Mouse (Mus musculus) limb, embryonic 11.5 days (tissue): ENCODE results near the gene Gm32742. TPM values are rescaled to one million over a fixed set of nuclear protein-coding genes. Genes with fewer than 3 reads are reported as not detected.
A peak's percentile ranks its signal among the peaks of the same experiment; 100 is the strongest.

ENCODE experiments used
- ATAC-seq: fragments of 200-750 bp; cut with Nextera tagmentation; 2 replicates; pipeline ENCODE4 v1.8.0; 2017; ENCODE audit warnings: low read depth; ENCODE audit not compliant: insufficient number of reproducible peaks, low FRiP score, low TSS enrichment
- DNase-seq: peaks from one replicate; pipeline ENCODE4 v3.0.0-alpha.2; 2015; ENCODE audit warnings: low spot score
- H3K27ac ChIP-seq: fragments of 300-500 bp; sonication (generic); replicated peaks from 2 replicates; pipeline ENCODE4 v1.5.1; 2014; ENCODE audit warnings: low read depth, mild to moderate bottlenecking, low read length
- H3K27me3 ChIP-seq: fragments of 300-500 bp; sonication (generic); 2 replicates; pipeline ENCODE4 v1.6.1; 2014; ENCODE audit warnings: mild to moderate bottlenecking, low read length, mixed read lengths; ENCODE audit not compliant: control insufficient read depth, insufficient read depth
- H3K36me3 ChIP-seq: fragments of 300-500 bp; sonication (generic); 2 replicates; pipeline ENCODE4 v1.6.1; 2014; ENCODE audit warnings: mild to moderate bottlenecking, low read length, moderate library complexity, mixed read lengths; ENCODE audit not compliant: control insufficient read depth, insufficient read depth
- H3K4me1 ChIP-seq: fragments of 300-500 bp; sonication (generic); 2 replicates; pipeline ENCODE4 v1.6.1; 2014; ENCODE audit warnings: low read length, mixed read lengths; ENCODE audit not compliant: control insufficient read depth, insufficient read depth
- H3K4me2 ChIP-seq: fragments of 300-500 bp; sonication (generic); 2 replicates; pipeline ENCODE4 v1.6.1; 2014; ENCODE audit warnings: low read depth, mild to moderate bottlenecking, moderate library complexity; ENCODE audit not compliant: severe bottlenecking
- H3K4me3 ChIP-seq: fragments of 300-500 bp; sonication (generic); 2 replicates; pipeline ENCODE4 v1.5.1; 2014; ENCODE audit warnings: low read depth, low read length
- H3K9ac ChIP-seq: fragments of 300-500 bp; sonication (generic); 2 replicates; pipeline ENCODE4 v1.6.1; 2014; ENCODE audit warnings: mild to moderate bottlenecking, low read length
- H3K9me3 ChIP-seq: fragments of 300-500 bp; sonication (generic); 2 replicates; pipeline ENCODE4 v1.6.1; 2016; ENCODE audit warnings: low read length; ENCODE audit not compliant: control insufficient read depth
- WGBS: fragments of 180-500 bp; shearing (Covaris S2); extraction: QIAGEN DNeasy Blood & Tissue Kit; methylation state at CpG from one replicate; pipeline ENCODE4 v1.1.7; 2014; 5-methylcytosine and 5-hydroxymethylcytosine counted together
- polyA plus RNA-seq: library from polyadenylated mRNA; unstranded; fragments of >200 nt; fragmentation: Nextera tagmentation; extraction: Ambion mirVana; gene quantifications from 2 replicates; pipeline ENCODE4 v1.2.1, GENCODE M21; 2014

Gm32742 gene
- polyA plus RNA-seq, 1 experiment from 2014 or later: 0.01 TPM

DNA sequence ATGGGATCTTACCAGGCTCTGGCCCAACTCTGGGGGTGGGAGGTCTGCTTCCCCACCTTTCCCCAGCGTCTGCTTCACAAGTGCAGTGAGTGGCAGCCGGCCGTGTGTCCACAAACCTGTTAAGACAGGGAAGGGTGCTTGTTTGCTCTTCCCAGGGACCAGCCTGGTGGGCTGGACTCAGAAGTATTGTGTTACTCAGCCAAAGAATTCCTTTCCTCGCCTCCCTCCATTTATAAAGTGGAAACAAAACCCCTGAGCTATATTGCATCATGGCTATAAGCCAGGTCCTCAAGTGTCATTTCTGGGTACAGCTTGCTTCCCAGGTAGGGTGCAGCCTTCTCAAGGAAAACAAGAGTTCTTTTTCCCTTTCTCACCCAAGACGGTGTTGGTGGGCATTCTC lies 3.4 kb upstream of the Gm32742 start:
- H3K27me3 ChIP-seq: no peaks in the 10 kb centered on the region
- no peak overlapping the region for H3K4me2 ChIP-seq
- H3K9ac ChIP-seq: no peak overlapping the region
- ATAC-seq (no peak), DNase-seq (no peak)
- H3K27ac ChIP-seq: no peak overlapping the region
- WGBS: 78% methylated on average over 5 of the region's 5 CpGs
- H3K9me3 ChIP-seq: no peaks in the 10 kb centered on the region
- H3K4me3 ChIP-seq: no peak overlapping the region
- no peaks in the 10 kb centered on the region for H3K36me3 ChIP-seq
- H3K4me1 ChIP-seq: no peaks in the 10 kb centered on the region

DNA sequence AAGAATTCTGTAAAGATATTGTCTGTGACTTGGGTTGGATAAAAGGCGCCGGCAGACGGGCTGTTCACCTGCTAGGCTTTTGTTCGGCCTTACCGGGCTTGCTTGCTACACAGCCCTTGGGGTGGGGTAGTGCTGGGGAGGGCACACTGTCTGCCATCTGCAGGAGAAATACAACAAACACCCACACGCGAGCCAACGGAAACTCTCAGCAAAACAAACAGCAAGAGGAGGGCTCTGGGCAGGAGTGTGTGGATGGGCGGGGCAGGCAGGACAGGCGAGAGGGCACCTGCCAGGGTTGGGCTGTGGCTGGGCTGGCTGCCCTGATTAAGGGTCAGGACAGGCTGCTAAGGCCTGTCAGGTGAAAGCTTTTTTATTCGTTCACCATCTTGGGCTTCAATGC lies 2.6 kb upstream of the Gm32742 start:
- Histone ChIP-seq H3K27me3 (no peaks in the 10 kb centered on the region), H3K27ac (no peak overlapping the region), H3K36me3 (no peaks in the 10 kb centered on the region), H3K4me2 (no peak overlapping the region), H3K9ac (no peak overlapping the region), H3K4me1 (no peaks in the 10 kb centered on the region), H3K4me3 (no peak overlapping the region), H3K9me3 (no peaks in the 10 kb centered on the region)
- ATAC-seq (no peak), DNase-seq (no peak)
- 70% methylated on average over 11 of the region's 11 CpGs for WGBS

DNA sequence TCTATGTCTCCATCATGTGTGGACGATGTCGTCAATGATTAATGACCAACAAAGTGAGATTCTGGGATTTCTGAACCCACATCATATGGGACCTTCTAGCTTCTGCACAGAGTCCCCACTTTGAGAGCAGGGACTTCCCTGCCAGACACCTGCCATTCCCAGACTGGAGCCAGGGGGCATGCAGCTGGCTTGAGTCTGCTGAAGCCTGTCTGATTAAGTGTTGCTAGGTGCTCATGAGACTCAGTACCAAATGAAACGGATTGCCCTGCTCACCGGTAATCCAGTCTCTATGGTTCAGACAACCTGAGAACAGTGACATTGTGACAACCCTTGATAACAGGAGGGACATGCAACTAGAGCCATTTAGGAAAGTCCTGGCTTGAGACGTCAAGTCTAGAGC lies 1.3 kb downstream of the Gm32742 start:
- H3K9ac ChIP-seq: no peak overlapping the region
- no peak for ATAC-seq
- H3K9me3 ChIP-seq: no peaks in the 10 kb centered on the region

DNA sequence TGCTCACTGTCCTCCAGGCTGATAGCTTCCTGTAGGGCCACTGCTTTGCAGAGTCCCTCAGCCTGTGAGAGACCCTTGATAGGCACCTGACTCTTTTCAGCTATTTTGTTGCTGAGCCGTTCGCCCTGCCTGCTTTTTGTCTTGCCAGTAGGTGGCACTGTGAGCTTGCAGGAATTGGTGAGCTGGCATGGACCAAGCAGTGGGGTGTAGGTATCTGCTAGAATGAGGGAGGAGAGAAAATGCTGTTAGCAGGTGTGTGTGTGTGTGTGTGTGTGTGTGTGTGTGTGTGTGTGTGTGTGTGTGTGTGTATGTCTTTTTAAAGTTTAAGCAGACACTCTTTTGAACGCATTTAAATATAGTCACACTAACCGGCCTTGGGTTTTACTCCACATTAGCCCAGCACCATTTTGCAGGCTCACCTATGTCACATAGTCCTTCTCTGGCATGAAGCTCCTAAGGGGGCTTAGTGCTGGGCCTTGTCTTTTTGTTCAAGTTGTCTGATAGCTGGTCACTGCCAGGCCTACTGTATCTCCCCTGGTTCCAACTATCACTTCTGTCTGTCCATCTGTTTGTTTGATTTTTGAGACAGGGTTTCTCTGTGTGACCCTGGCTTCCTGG lies 3.4 kb downstream of the Gm32742 start:
- no peak overlapping the region for H3K27ac ChIP-seq
- no peaks in the 10 kb centered on the region for H3K27me3 ChIP-seq
- no peak overlapping the region for H3K9ac ChIP-seq
- no peaks in the 10 kb centered on the region for H3K36me3 ChIP-seq
- 31% methylated on average over 4 of the region's 4 CpGs for WGBS
- H3K4me1 ChIP-seq: no peaks in the 10 kb centered on the region
- ATAC-seq (0 out of 2 replicates have a peak, but pooled peaks have one; percentile 54), DNase-seq (peak; percentile 85)
- H3K9me3 ChIP-seq: no peaks in the 10 kb centered on the region
- H3K4me2 ChIP-seq: no peak overlapping the region
- no peak overlapping the region for H3K4me3 ChIP-seq

More for the DNA sequence above, 1.3 kb downstream of the Gm32742 start:
- DNase-seq: no peak
- 85% methylated on average over 5 of the region's 5 CpGs for WGBS
- no peaks in the 10 kb centered on the region for H3K4me1 ChIP-seq
- no peak overlapping the region for H3K4me3 ChIP-seq
- H3K36me3 ChIP-seq: no peaks in the 10 kb centered on the region
- no peak overlapping the region for H3K4me2 ChIP-seq
- no peak overlapping the region for H3K27ac ChIP-seq
- no peaks in the 10 kb centered on the region for H3K27me3 ChIP-seq

DNA sequence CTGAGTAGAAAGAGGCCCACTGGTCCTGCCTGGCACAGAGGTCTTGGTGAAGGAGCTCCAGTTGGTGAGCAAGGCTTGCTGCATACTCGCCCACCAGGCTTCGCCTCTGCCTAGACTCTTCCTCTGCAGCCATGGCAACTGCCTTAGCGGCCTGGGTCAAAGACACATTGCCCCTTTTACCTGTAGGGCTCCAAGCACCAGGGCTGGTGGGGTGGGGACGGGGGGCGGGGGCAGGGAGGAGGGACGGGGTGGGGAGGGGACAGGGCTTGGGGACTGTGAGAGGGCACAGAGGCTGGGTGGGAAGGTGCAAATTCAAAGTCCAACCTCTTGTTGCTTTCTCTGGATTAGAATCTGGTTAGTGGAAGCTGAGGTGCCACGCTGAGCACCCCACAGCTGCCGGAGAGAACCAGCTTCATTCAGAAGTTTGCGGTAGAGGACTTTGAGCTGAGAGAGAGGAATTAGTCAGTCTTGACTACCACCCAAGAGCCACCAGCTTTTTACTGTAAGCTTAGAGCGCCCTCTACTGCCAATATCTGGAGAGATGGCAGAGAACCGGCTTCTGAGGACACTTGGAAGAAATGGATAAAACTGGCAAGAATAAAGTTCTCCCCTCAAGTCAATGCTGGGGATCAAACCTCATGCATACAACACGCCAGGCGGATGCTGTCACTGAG lies 13.1 kb downstream of the Gm32742 start:
- Histone ChIP-seq H3K27me3 (no peaks in the 10 kb centered on the region), H3K4me2 (peak overlapping the region; percentile 24; the same call in 1 of the 2 replicates)

DNA sequence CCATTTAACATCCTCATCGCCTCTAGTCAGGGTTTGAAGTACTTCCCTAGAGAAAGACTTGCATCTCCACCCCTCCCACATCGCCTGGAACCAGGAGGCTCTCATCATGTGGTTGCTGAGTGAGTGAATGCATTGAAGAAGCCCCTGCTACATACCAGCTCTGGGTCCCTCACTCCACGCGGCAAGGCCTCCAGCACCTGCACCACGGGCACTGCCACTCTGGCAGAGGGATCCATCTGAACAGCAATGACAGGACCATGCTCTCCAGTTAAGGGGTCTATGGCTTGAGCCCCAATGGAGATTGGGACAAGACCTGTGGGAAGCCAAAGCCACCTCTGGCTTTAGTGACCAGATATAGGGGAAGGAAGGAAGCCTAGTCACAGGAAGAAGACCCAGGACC lies 18.0 kb downstream of the Gm32742 start:
- H3K4me2 ChIP-seq: no peak overlapping the region
- no peak overlapping the region for H3K4me3 ChIP-seq
- no peaks in the 10 kb centered on the region for H3K36me3 ChIP-seq
- H3K4me1 ChIP-seq: peaks cover 4% of the 10 kb centered on the region; the same call in 1 of the 2 replicates
- DNase-seq: no peak
- WGBS: 81% methylated on average over 5 of the region's 5 CpGs
- H3K9me3 ChIP-seq: no peaks in the 10 kb centered on the region
- no peak overlapping the region for H3K9ac ChIP-seq
- no peak for ATAC-seq
- no peaks in the 10 kb centered on the region for H3K27me3 ChIP-seq
- no peak overlapping the region for H3K27ac ChIP-seq

More for the DNA sequence above, 13.1 kb downstream of the Gm32742 start:
- peaks cover under 1% of the 10 kb centered on the region; the same call in 1 of the 2 replicates for H3K4me1 ChIP-seq
- no peaks in the 10 kb centered on the region for H3K9me3 ChIP-seq
- no peak overlapping the region for H3K9ac ChIP-seq
- 16% methylated on average over 12 of the region's 13 CpGs for WGBS
- H3K4me3 ChIP-seq: no peak overlapping the region
- DNase-seq: peak; percentile 86
- no peaks in the 10 kb centered on the region for H3K36me3 ChIP-seq
- no peak for ATAC-seq
- H3K27ac ChIP-seq: no peak overlapping the region

DNA sequence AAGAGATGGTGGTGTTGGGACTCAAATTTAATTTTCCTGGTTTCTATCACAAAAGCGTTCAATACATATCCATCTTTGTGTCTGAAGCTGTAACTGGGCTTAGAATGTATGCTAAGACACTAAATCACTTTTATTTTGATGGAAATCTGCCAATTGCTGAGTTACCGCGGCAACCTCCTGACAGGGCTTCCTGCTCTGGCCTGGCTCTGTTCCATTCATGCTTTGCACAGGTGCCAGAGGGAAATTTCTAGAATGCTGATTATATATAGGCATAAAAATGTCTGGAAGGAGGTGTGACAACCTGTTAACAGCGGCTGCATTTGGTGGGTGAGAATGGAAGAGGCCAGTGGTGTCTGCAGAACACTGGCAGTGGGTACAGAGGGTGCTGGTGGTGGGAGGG lies 18.8 kb downstream of the Gm32742 start:
- H3K4me3 ChIP-seq: no peak overlapping the region
- H3K9me3 ChIP-seq: no peaks in the 10 kb centered on the region
- H3K9ac ChIP-seq: no peak overlapping the region
- DNase-seq: no peak
- 84% methylated on average over 4 of the region's 4 CpGs for WGBS
- H3K27me3 ChIP-seq: no peaks in the 10 kb centered on the region
- H3K27ac ChIP-seq: no peak overlapping the region
- H3K4me2 ChIP-seq: no peak overlapping the region
- peaks cover 4% of the 10 kb centered on the region; the same call in 1 of the 2 replicates for H3K4me1 ChIP-seq
- no peaks in the 10 kb centered on the region for H3K36me3 ChIP-seq
- ATAC-seq: no peak

DNA sequence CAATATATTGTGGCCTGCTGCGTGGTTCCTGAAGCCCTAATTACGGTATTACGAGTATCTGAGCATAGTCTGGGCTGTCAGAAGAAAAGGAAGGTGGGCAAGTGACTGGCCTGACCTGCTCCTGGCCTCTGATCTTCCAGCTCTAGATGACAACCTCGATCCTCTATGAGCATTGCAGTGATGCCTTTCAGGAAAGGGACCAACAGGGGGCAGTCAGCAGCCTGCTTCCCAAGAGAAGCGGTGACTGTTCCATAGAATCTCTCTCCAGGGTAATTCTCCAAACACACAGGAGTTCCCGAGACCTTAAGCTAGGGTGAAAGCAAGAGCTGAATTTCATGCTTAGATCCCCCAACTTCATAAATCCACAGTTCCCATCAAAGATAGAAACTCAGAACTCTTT lies 21.1 kb downstream of the Gm32742 start:
- Histone ChIP-seq H3K9me3 (no peaks in the 10 kb centered on the region), H3K27me3 (no peaks in the 10 kb centered on the region), H3K9ac (no peak overlapping the region), H3K4me3 (no peak overlapping the region), H3K27ac (no peak overlapping the region), H3K36me3 (no peaks in the 10 kb centered on the region), H3K4me2 (no peak overlapping the region), H3K4me1 (peaks cover 4% of the 10 kb centered on the region; the same call in 1 of the 2 replicates)
- 66% methylated on average over 6 of the region's 6 CpGs for WGBS
- no peak for DNase-seq
- no peak for ATAC-seq
